Mouse (Mus musculus) testis, adult 2 months (tissue): ENCODE measurements around the gene Commd1. TPM values are rescaled to one million over a fixed set of nuclear protein-coding genes. Genes with fewer than 3 reads are reported as not detected.

Source experiments
- H3K27ac ChIP-seq: fragments of 200-500 bp; 2 replicates; pipeline ENCODE4 v1.5.1; 2012; ENCODE audit warnings: low read depth, low read length; ENCODE audit not compliant: control insufficient read depth, insufficient read depth
- H3K27me3 ChIP-seq: fragments of 200-500 bp; 2 replicates; pipeline ENCODE4 v1.6.1; 2012; ENCODE audit warnings: mild to moderate bottlenecking, low read length, moderate library complexity; ENCODE audit not compliant: control insufficient read depth, insufficient read depth
- H3K36me3 ChIP-seq: fragments of 200-500 bp; 2 replicates; pipeline ENCODE4 v1.6.1; 2012; ENCODE audit warnings: mild to moderate bottlenecking, low read length; ENCODE audit not compliant: control insufficient read depth, insufficient read depth
- H3K4me1 ChIP-seq: fragments of 200-500 bp; 2 replicates; pipeline ENCODE4 v1.6.1; 2012; ENCODE audit warnings: low read length; ENCODE audit not compliant: control insufficient read depth, insufficient read depth
- H3K4me3 ChIP-seq: fragments of 200-500 bp; 2 replicates; pipeline ENCODE4 v1.5.1; 2012; ENCODE audit warnings: low read depth, mild to moderate bottlenecking, low read length, moderate library complexity, mixed read lengths; ENCODE audit not compliant: control insufficient read depth
- CTCF ChIP-seq: fragments of 200-500 bp; IDR thresholded peaks from 2 replicates; pipeline ENCODE4 v1.5.1; 2012; ENCODE audit warnings: low read depth, mild to moderate bottlenecking, inconsistent platforms, low read length, moderate library complexity; ENCODE audit not compliant: control insufficient read depth, insufficient read depth, insufficient replicate concordance
- POLR2A ChIP-seq: fragments of 200-500 bp; IDR thresholded peaks from 2 replicates; pipeline ENCODE4 v1.6.1; 2012; ENCODE audit warnings: low read depth, mild to moderate bottlenecking, inconsistent platforms, low read length, moderate library complexity; ENCODE audit not compliant: control insufficient read depth
- polyA plus RNA-seq: library from polyadenylated mRNA; depleted of rRNA; stranded (reverse); fragments of >200 nt; gene quantifications from 2 replicates; pipeline ENCODE4 v1.2.3, GENCODE M21; 2012

The Commd1 gene
- polyA plus RNA-seq, 1 experiment: 82.8 TPM

- Histone ChIP-seq H3K4me3 (no peak overlapping the region; the same call in 1 of the 2 replicates), H3K36me3 (no peaks in the 10 kb centered on the region; the same call in none of the 2 replicates), H3K27ac (no peak overlapping the region), H3K27me3 (no peaks in the 10 kb centered on the region), H3K4me1 (peaks cover 3% of the 10 kb centered on the region; the same call in 1 of the 2 replicates)
- TF ChIP-seq POLR2A (no peak), CTCF (no peak)
These were observed 7.6 kb upstream of the Commd1 start for GRCm38 (mm10) chr11:22989786-22990185.

- no peak overlapping the region for H3K27ac ChIP-seq
- no peak for TF ChIP-seq CTCF
- no peak for TF ChIP-seq POLR2A
- H3K27me3 ChIP-seq: no peaks in the 10 kb centered on the region
- no peaks in the 10 kb centered on the region for H3K36me3 ChIP-seq
- no peak overlapping the region for H3K4me3 ChIP-seq
- H3K4me1 ChIP-seq: peaks cover 3% of the 10 kb centered on the region; the same call in 1 of the 2 replicates
These were observed 5.2 kb upstream of the Commd1 start for GRCm38 (mm10) chr11:22987357-22987756.

GRCm38 (mm10) chr11:22985510-22985909, 3.3 kb upstream of the Commd1 start:
- Histone ChIP-seq H3K4me3 (no peak overlapping the region), H3K4me1 (peaks cover 8% of the 10 kb centered on the region), H3K27me3 (no peaks in the 10 kb centered on the region), H3K27ac (no peak overlapping the region), H3K36me3 (no peaks in the 10 kb centered on the region)
- no peak for TF ChIP-seq POLR2A
- TF ChIP-seq CTCF: no peak

- Histone ChIP-seq H3K36me3 (no peaks in the 10 kb centered on the region), H3K4me3 (no peak overlapping the region), H3K27me3 (no peaks in the 10 kb centered on the region), H3K4me1 (peaks cover 8% of the 10 kb centered on the region), H3K27ac (no peak overlapping the region)
- TF ChIP-seq CTCF (no peak), POLR2A (no peak)
These were observed 664 bp upstream of the Commd1 start for GRCm38 (mm10) chr11:22982846-22983245.

GRCm38 (mm10) chr11:22981543-22981950, 635 bp downstream of the Commd1 start:
- TF ChIP-seq POLR2A (no peak), CTCF (no peak)
- peak overlapping the region; percentile 93 for H3K4me3 ChIP-seq
- peak overlapping the region; percentile 81 for H3K27ac ChIP-seq
- H3K36me3 ChIP-seq: no peaks in the 10 kb centered on the region
- no peaks in the 10 kb centered on the region for H3K27me3 ChIP-seq
- H3K4me1 ChIP-seq: peaks cover 8% of the 10 kb centered on the region

- H3K27ac ChIP-seq: no peak overlapping the region
- no peaks in the 10 kb centered on the region for H3K27me3 ChIP-seq
- H3K36me3 ChIP-seq: no peaks in the 10 kb centered on the region
- H3K4me3 ChIP-seq: peak overlapping the region; percentile 48
- H3K4me1 ChIP-seq: peaks cover 8% of the 10 kb centered on the region
- TF ChIP-seq POLR2A: no peak
- no peak for TF ChIP-seq CTCF
These were observed 1.1 kb downstream of the Commd1 start for GRCm38 (mm10) chr11:22981041-22981440.

- Histone ChIP-seq H3K4me3 (no peak overlapping the region), H3K4me1 (peaks cover 10% of the 10 kb centered on the region), H3K27me3 (no peaks in the 10 kb centered on the region), H3K27ac (no peak overlapping the region), H3K36me3 (no peaks in the 10 kb centered on the region)
- no peak for TF ChIP-seq POLR2A
These were observed 3.0 kb downstream of the Commd1 start for GRCm38 (mm10) chr11:22979221-22979620.

GRCm38 (mm10) chr11:22978711-22979110, 3.5 kb downstream of the Commd1 start:
- Histone ChIP-seq H3K4me3 (no peak overlapping the region), H3K36me3 (no peaks in the 10 kb centered on the region), H3K27me3 (no peaks in the 10 kb centered on the region), H3K27ac (no peak overlapping the region), H3K4me1 (peaks cover 13% of the 10 kb centered on the region)
- TF ChIP-seq POLR2A (no peak), CTCF (no peak)

GRCm38 (mm10) chr11:22978215-22978614, 4.0 kb downstream of the Commd1 start:
- H3K27me3 ChIP-seq: no peaks in the 10 kb centered on the region
- H3K4me1 ChIP-seq: peaks cover 14% of the 10 kb centered on the region
- H3K27ac ChIP-seq: no peak overlapping the region
- no peak overlapping the region for H3K4me3 ChIP-seq
- TF ChIP-seq CTCF (no peak), POLR2A (no peak)
- H3K36me3 ChIP-seq: no peaks in the 10 kb centered on the region
